Mouse (Mus musculus) gastrocnemius, adult 18-20 months (tissue): ENCODE measurements around the gene Ropn1. TPM values are rescaled to one million over a fixed set of nuclear protein-coding genes. Genes with fewer than 3 reads are reported as not detected.
"Not testable (repeated sequence)": the region's sequence is repeated elsewhere in the genome, so short reads cannot be mapped to it uniquely, and the experiment has no call there.

Experiments
- DNase-seq: peaks from one replicate; pipeline ENCODE4 v3.0.0; 2021; ENCODE audit warnings: low spot score
- long read RNA-seq, 2 experiments: library from polyadenylated mRNA; stranded (forward); transcript quantifications; one replicate each; pipeline ENCODE4 v2.0.0; 2021
- total RNA-seq, 2 experiments: library from RNA; stranded (reverse); gene quantifications; 2 replicates each; pipeline ENCODE4 v1.2.3; 2021

Gene Ropn1
- total RNA-seq: not detected
- long read RNA-seq, experiment 1: 0 reads
- long read RNA-seq, experiment 2: 0 reads

- no peak for DNase-seq
Measured at GRCm38 (mm10) chr16:34649621-34650020, at the start of gene Ropn1. Gene Ropn1, plus strand, starts transcription at chr16:34649921.

DNA sequence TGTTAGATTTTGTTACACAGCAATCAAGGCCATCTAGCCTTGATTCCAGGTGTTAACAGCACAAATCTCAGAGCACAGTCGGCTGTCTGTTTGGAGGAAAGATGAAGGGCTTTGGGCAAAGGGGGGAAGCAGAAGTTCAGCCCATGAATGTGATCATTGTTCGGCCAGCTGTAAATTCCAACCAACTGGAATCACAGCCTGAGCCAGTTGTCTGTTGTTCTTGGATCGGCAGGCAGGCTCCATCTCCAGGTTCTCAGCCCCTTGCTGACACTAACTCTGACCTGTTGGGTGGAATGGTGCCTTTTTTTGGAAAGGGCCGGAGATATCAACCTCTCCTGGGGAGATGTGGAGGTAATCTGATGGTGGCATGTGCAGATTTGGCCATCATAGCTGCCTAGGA, 47.8 kb upstream of the Ropn1 start:
- DNase-seq: no peak

GRCm38 (mm10) chr16:34603076-34603475, 46.6 kb upstream of the Ropn1 start:
- DNase-seq: no peak

- DNase-seq: no peak
Measured at GRCm38 (mm10) chr16:34603854-34604253, 45.9 kb upstream of the Ropn1 start.

- peak; percentile 40 for DNase-seq
Measured at GRCm38 (mm10) chr16:34605679-34606078, 44.0 kb upstream of the Ropn1 start.

DNA sequence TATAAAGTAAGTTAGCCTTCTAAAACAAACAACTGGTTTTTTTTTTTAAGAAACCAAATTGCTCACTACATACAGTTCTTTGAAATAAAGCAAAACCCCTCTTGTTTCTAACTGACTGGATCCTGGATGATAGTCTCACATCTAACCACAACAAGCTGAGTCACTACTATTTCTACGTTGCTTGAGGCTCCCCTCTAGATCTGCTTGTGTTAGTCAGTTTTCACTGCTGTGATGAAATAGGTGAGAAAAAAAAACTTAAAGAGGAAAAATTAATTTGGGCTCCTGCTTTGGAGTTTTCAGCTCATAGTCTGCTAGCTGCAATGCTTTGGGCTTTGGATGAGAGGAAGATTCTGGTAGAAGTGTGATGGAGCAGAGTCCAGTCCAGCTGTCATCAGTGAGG, 39.6 kb upstream of the Ropn1 start:
- no peak for DNase-seq

DNA sequence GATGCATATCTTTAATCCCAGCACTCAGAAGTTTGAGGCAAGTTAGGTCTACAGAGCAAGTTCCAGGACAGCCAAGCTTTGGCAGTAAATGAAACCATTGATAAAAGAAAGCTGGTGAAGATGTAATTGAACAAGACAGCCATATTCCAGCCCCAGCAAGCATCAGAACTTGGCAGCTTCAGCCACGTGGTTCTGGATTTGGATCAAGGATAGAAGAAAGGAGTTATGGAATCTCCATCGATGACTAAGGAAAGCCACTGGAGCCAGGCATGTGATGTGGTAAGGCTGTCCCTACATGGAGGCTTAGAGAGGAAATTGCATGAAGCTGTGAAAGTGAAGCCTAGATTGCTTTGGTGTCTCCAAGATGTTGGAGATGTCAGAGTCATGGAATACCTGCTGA, 35.7 kb upstream of the Ropn1 start:
- DNase-seq: no peak

DNA sequence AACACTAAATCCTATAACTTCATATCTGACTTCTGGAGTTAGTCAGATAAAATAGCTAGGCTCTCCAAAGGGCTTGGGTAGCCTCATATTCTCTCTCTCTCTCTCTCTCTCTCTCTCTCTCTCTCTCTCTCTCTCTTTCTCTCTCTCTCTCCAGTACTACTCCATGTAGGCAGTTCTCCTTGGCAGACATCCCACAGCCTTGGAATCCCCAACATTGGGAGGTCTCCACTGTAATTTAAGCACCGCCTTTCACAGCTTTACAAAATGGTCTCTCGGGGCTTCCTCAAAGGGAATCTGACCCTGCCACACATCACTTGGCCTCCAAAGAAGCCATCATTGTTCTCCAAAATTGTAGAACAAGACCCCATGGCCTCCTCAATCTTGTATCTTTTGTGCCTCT, 22.1 kb upstream of the Ropn1 start:
- no peak for DNase-seq

- DNase-seq: no peak
Measured at GRCm38 (mm10) chr16:34628397-34628796, 21.3 kb upstream of the Ropn1 start.

DNA sequence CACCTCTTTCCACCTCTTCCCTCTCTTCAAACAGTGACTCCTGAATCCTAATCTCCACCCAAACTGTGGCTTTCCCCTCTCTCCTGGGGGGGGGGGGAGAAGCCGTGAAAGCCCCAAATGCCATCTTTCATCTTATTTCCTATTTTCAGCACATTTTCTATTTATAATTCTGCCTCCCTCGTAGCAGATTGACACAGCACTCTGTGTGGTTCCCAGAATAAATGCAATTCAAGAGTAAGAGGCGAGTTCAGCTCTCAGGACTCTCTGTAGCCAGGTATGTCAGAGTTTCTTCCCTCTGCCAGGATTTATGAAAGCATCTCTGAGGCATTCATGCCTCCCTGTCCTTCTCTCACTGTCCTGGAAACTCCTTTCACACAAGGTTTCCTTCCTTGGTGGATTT, 14.2 kb upstream of the Ropn1 start:
- DNase-seq: no peak

DNA sequence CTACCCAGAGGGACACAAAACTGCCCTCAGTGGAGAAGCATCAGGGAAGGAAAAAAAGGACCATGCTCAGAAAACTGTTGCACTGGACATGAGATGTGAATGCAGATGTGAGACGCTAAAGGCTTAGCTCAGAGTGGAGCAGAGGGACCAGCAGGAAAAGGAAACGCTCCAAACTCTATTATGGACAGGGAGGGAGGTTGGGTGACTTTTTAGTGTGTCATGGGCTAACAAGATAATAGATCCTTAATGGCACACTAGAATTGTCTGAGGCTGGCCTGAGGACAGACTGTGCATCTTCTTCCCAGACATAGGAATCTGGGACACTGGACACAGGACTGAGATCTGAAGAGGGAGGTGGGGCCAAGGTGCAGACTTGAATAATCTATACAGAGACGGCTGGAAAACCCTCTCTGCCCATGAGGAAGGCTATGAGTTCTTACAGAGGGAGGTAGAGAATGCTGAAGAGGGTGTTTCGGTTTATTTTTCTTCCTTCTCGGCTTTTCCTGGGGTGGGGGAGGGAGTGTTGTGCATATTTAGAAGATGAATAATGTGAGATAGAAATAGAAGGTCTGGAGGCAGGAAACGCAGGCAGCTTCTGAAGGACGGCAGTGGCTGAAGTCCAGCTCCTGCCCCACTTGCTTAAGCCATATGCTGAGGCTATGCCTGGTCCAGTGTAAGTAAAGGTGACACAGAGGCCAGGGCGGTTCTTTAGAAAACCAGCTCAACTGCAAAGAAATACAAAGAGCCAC, 6.0 kb upstream of the Ropn1 start:
- DNase-seq: no peak

DNA sequence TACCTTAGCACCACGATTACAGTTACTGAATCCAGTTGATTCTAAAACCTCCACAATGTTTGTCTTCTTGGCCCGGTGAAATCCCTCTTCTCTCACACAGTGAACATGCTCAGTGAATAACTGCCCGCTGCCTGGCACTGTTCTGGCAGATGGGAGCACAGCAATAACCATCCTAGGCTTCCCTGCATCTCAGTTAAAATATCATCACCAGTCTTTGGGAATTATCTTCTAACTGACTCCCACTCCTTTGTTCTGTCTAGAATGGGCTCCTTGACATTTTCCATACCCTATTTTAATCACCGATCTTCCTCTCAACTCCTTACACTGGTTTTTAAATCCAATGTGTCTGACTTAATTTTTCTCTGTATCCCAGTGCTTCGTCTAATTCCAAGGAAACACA, 3.3 kb downstream of the Ropn1 start:
- DNase-seq: no peak

DNA sequence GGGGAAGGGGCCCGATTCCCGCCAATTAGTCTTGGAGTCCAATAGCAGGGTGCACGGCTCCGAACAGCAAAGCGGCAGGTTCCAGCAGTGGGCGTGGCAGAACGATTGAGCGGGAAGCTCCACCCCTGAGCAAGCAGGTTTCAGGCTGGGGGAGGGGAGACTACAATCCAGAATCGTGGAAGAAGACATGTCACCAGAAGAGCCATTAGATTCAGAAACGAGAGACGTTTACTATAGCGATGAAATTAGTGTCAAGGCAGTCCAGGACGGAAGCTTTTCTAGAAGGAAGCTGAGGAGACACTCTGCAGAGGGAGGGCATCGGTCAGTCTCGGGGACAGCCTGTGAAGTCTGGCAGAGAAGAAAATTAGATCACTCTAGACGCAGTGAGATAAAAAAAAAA, 7.8 kb downstream of the Ropn1 start:
- not testable (repeated sequence) for DNase-seq

- no peak for DNase-seq
Measured at GRCm38 (mm10) chr16:34657983-34658382, 8.3 kb downstream of the Ropn1 start.

- DNase-seq: no peak
Measured at GRCm38 (mm10) chr16:34658388-34658787, 8.7 kb downstream of the Ropn1 start.

- no peak for DNase-seq
Measured at GRCm38 (mm10) chr16:34664553-34664952, 14.8 kb downstream of the Ropn1 start.

DNA sequence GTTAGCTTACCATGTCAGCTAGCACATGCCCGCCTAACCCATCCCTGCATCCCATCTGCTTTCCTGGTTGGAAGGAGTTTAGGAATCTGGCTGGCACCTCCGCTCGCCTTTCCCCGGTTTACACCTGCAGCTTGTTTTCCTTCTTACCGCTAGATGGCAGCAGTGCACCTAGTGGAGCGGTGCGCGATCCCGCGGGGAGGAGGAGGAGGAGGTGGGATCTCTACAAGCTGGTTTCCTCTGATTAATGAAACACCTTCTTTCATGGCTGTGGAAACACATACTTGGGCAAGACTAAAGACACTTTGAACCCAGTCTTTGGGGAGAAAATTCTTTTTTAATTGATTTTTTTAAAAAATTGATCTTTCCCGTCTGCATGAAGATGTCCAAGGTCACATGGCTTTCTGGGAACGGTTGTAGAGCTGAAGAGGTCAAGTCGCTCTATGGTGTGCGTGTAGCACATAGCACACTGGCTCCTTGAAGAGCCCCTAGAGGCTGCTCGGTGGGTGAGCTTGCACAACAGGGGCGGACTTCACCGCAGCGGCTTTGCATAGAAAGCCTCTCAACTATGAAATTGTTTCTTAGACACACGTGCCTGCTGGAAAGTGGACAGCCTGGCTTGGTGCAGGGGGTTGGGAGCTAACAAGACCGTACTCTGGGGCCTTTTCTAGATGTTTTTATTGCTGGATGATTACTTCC, 17.5 kb downstream of the Ropn1 start:
- DNase-seq: peak; percentile 64

DNA sequence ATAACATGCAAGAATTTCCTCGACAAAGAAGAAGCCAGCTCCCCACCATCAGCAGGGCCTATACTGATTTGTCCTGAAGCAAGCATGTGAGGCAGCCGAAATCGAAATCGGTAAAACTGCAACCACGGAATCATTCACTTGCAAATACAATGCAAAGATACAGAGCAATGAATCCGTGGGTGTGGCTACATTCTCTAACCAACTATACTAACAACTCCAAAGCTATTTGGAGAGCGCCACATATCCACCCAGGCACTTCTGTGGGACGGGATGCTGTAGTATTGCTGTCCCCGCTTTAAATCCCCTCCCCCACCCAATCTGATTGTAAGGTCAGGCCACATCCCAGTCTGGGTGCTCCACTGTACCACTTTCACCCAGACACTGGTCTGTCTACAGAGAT, 18.6 kb downstream of the Ropn1 start:
- no peak for DNase-seq

GRCm38 (mm10) chr16:34671966-34672365, 22.2 kb downstream of the Ropn1 start:
- DNase-seq: no peak

GRCm38 (mm10) chr16:34672822-34673221, 23.1 kb downstream of the Ropn1 start:
- DNase-seq: no peak

- DNase-seq: no peak
Measured at GRCm38 (mm10) chr16:34674365-34674764, 24.6 kb downstream of the Ropn1 start.

- no peak for DNase-seq
Measured at GRCm38 (mm10) chr16:34681823-34682222, 32.1 kb downstream of the Ropn1 start.

DNA sequence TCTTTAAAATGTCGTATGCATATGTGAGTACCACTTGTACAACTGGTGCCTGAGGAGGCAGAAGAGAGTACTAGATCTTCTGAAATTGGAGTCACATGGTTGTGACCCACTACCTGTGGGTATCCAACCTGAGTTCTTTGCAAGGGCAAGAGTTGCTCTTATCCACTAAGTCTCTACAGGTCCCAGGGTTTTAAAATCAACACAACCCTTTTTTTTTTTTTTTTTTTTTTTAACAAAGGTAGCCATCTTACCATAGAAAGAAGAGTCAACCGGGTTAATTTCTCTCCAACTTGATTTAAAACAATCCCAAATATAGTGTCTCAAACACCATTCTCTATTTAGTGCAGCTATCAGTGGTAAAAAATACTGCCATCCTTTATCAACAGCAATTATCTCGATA, 40.2 kb downstream of the Ropn1 start:
- no peak for DNase-seq
